Mouse (Mus musculus) midbrain, embryonic 14.5 days (tissue): ENCODE measurements around the gene Tnni3. TPM values are rescaled to one million over a fixed set of nuclear protein-coding genes. Genes with fewer than 3 reads are reported as not detected.

ENCODE experiments used
- ATAC-seq: fragments of 200-750 bp; cut with Nextera tagmentation; 2 replicates; pipeline ENCODE4 v1.8.0; 2017; ENCODE audit warnings: moderate number of reproducible peaks, moderate library complexity; ENCODE audit not compliant: low FRiP score, low TSS enrichment
- DNase-seq: peaks from one replicate; pipeline ENCODE4 v3.0.0-alpha.2; 2015
- H3K27ac ChIP-seq: fragments of 300-500 bp; sonication (generic); replicated peaks from 2 replicates; pipeline ENCODE4 v1.5.1; 2014; ENCODE audit warnings: mild to moderate bottlenecking, low read depth, low read length, moderate library complexity
- H3K27me3 ChIP-seq: fragments of 300-500 bp; sonication (generic); 2 replicates; pipeline ENCODE4 v1.6.1; 2014; ENCODE audit warnings: low read length, control low read depth, mixed read lengths; ENCODE audit not compliant: control insufficient read depth, insufficient read depth
- H3K36me3 ChIP-seq: fragments of 300-500 bp; sonication (generic); 2 replicates; pipeline ENCODE4 v1.6.1; 2014; ENCODE audit warnings: low read length, control low read depth; ENCODE audit not compliant: control insufficient read depth, insufficient read depth
- H3K4me1 ChIP-seq: fragments of 300-500 bp; sonication (generic); 2 replicates; pipeline ENCODE4 v1.6.1; 2014; ENCODE audit warnings: mild to moderate bottlenecking, antibody characterized with exemption, low read length, control low read depth; ENCODE audit not compliant: control insufficient read depth, insufficient read depth
- H3K4me2 ChIP-seq: fragments of 300-500 bp; sonication (generic); 2 replicates; pipeline ENCODE4 v1.6.1; 2014; ENCODE audit warnings: mild to moderate bottlenecking, low read length, moderate library complexity
- H3K4me3 ChIP-seq: fragments of 300-500 bp; sonication (generic); replicated peaks from 2 replicates; pipeline ENCODE4 v1.5.1; 2014; ENCODE audit warnings: low read depth, low read length
- H3K9ac ChIP-seq: fragments of 300-500 bp; sonication (generic); replicated peaks from 2 replicates; pipeline ENCODE4 v1.6.1; 2014; ENCODE audit warnings: mild to moderate bottlenecking, low read length, moderate library complexity
- H3K9me3 ChIP-seq: fragments of 300-500 bp; sonication (generic); 2 replicates; pipeline ENCODE4 v1.6.1; 2016; ENCODE audit warnings: low read length, control low read depth, mixed read lengths; ENCODE audit not compliant: control insufficient read depth
- WGBS: fragments of 180-500 bp; shearing (Covaris S2); extraction: QIAGEN DNeasy Blood & Tissue Kit; methylation state at CpG from one replicate; pipeline ENCODE4 v1.1.7; 2014; 5-methylcytosine and 5-hydroxymethylcytosine counted together
- polyA plus RNA-seq: library from polyadenylated mRNA; unstranded; fragments of >200 nt; fragmentation: Nextera tagmentation; extraction: Ambion mirVana; gene quantifications from 2 replicates; pipeline ENCODE4 v1.2.1, GENCODE M21; 2014

Tnni3 gene
- polyA plus RNA-seq, 1 experiment from 2014 or later: 2.0 TPM

DNA sequence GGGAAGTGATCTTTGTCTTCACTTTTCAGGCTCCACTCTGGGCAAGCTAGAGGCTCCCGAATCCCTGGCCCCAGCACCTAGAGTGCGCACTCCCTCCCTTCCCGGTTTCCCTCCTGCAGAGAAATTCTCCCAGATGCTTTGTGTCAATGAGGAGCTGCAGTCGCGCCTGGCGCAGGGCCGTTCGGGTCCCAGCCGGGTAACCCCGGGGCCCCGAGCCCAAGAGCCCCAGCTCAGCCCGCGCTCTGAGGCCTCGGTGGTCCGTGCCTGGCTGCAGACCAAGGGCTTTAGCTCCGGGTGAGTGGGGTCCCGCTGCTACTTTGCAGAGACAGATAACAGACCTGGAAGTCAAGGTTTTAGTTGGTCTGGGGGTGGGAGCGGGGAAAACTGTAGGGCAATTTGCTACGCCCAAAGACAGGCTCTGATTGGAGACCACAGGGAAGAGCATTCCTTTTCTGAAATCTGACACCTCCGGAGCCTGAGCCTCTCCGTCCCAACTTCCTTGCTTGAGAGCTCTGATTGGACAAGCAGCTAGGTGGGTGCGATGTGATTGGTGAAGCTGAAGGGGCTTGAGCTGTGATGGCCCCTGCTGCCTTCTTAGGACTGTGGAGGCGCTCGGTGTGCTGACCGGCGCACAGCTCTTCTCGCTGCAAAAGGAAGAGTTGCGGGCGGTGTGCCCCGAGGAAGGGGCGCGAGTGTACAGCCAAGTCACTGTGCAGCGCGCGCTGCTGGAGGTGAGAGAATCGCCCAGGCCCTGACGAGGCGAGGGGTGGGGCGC is 45.8 kb downstream of the Tnni3 start:
- ATAC-seq (peak; percentile 92), DNase-seq (peak; percentile 86)
- Histone ChIP-seq H3K4me1 (peaks cover 11% of the 10 kb centered on the region; the same call in 1 of the 2 replicates), H3K27ac (peak overlapping the region; percentile 64; the same call in 1 of the 2 replicates), H3K36me3 (peaks cover 25% of the 10 kb centered on the region), H3K9me3 (no peaks in the 10 kb centered on the region), H3K4me2 (peak overlapping the region; percentile 86), H3K9ac (peak overlapping the region; percentile 47), H3K27me3 (peaks cover 26% of the 10 kb centered on the region), H3K4me3 (peak overlapping the region; percentile 40)
- WGBS: under 1% methylated on average over 39 of the region's 39 CpGs

DNA sequence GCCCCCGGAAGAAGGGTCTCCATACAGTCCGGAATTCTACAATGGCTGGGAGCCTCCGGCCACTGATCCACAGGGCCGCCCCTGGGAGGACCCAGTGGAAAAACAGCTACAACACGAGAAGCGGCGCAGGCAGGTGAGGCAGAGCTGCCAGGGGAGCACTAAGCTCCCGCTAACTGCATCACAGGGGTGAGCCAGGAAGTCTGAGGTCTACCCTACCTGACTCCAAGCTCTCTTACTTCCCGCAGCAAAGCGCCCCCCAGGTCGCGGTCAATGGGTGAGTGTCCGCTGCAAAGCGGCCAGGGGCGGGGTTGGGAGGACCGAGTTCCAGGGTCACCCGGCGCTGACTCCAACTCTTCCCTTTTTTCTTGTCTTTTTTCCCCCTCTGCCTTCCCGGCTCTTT is 50.1 kb downstream of the Tnni3 start:
- DNase-seq (no peak), ATAC-seq (no peak)
- Histone ChIP-seq H3K4me3 (no peak overlapping the region), H3K27me3 (peaks cover 36% of the 10 kb centered on the region), H3K36me3 (no peaks in the 10 kb centered on the region), H3K9me3 (no peaks in the 10 kb centered on the region), H3K4me2 (no peak overlapping the region), H3K4me1 (peaks cover 15% of the 10 kb centered on the region; the same call in 1 of the 2 replicates), H3K9ac (no peak overlapping the region), H3K27ac (no peak overlapping the region)
- 11% methylated on average over 19 of the region's 19 CpGs for WGBS

DNA sequence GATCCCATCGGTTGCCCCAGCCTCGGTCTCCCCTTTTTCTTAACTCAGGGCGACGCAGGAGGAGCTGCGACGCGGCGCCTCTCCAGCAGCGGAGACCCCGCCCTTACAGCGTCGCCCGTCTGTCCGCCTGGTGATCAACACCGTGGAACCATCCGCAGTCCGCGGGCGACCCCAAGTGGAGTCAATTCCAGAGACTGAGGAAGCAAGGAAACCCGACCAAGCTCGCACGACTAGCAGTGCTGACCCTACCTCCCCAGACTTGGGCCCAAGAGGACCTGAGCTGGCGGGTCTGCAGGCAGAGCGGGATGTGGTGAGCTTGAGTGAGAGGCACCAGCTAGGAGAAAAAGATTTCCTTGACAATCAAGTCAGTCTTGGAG is 52.9 kb downstream of the Tnni3 start:
- 2% methylated on average over 24 of the region's 24 CpGs for WGBS
- peak; percentile 87 for ATAC-seq
- peak; percentile 92 for DNase-seq
- Histone ChIP-seq H3K9ac (peak overlapping the region; percentile 48), H3K27me3 (peaks cover 32% of the 10 kb centered on the region), H3K4me2 (peak overlapping the region; percentile 76), H3K27ac (no peak overlapping the region), H3K36me3 (no peaks in the 10 kb centered on the region), H3K9me3 (no peaks in the 10 kb centered on the region), H3K4me3 (peak overlapping the region; percentile 43), H3K4me1 (0 out of 2 replicates have a peak, but pooled peaks cover 7% of the 10 kb centered on the region)

DNA sequence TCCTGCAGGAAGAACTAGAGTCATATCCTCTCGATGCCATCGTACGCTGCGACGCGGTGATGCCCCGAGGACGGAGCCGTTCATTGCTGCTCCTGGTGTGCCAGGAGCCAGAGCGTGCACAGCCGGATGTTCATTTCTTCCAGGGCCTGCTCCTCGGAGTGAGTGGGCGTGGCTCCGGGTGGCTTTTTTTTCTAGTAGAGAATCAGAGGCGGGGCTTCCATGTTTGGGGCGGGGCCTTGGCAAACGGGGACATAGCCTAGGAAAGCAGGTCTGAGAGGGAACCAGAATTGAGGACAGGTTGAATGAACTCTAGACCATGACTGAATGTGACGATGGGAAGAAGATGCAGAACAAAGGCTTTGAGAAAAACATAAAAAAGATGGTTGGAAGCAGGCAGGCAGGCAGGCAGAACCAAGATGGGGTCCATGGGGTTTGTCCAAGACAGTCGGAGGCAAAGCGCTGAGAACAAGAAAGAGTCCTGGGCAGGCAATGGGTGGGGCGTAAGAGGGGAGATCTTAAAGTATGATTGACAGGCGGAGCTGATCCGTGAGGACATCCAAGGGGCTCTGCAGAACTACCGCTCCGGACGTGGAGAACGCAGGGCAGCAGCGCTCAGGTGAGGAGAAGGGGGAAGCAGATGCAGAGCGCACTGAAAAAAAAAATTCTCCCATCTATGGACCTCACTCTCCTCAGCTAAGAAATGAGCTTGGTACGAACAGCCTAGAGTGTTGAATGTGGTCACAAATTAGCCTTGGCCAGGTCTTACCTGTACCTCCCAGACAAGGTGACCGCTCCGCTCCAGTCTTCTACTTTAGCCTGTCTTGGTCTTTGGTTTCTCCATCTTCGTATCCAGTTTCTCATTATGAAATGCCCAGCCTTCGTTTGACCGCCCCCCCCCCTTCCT is 53.5 kb downstream of the Tnni3 start:
- peak; percentile 80 for DNase-seq
- Histone ChIP-seq H3K4me2 (peak overlapping the region; percentile 76), H3K9ac (peak overlapping the region; percentile 48), H3K9me3 (no peaks in the 10 kb centered on the region), H3K4me3 (peak overlapping the region; percentile 43), H3K27ac (0 out of 2 replicates have a peak overlapping the region, but pooled peaks have one; percentile 13), H3K27me3 (peaks cover 28% of the 10 kb centered on the region), H3K4me1 (0 out of 2 replicates have a peak, but pooled peaks cover 7% of the 10 kb centered on the region), H3K36me3 (no peaks in the 10 kb centered on the region)
- peak; percentile 59; the same call in 1 of the 2 replicates for ATAC-seq
- 1% methylated on average over 35 of the region's 35 CpGs for WGBS

Other genes with a start within 250 kb of the Tnni3 start
- not detected in 2 replicates for gene Ncr1, start 186.5 kb downstream of the Tnni3 start, polyA plus RNA-seq
- gene Gp6, start 126.5 kb downstream of the Tnni3 start, polyA plus RNA-seq: 0.14 TPM in 1 of 2 replicates, not detected in the other
- 35.5 and 43.1 TPM in 2 replicates for gene Rdh13, start 78.6 kb downstream of the Tnni3 start, polyA plus RNA-seq
- gene Eps8l1, start 63.6 kb downstream of the Tnni3 start, polyA plus RNA-seq: 6.9 and 9.1 TPM in 2 replicates
- 46.2 and 50.7 TPM in 2 replicates for gene Ppp1r12c, start 22.5 kb downstream of the Tnni3 start, polyA plus RNA-seq
- 2.6 and 2.7 TPM in 2 replicates for gene Tnnt1, start 7.8 kb downstream of the Tnni3 start, polyA plus RNA-seq
- 0.58 and 1.4 TPM in 2 replicates for gene Dnaaf3, start 8.2 kb upstream of the Tnni3 start, polyA plus RNA-seq
- 106 and 143 TPM in 2 replicates for gene Syt5, start 23.3 kb upstream of the Tnni3 start, polyA plus RNA-seq
- gene Ptprh, start 79.8 kb upstream of the Tnni3 start, polyA plus RNA-seq: 0.09 and 0.13 TPM in 2 replicates
- 3.2 and 3.7 TPM in 2 replicates for gene Tmem86b, start 107.2 kb upstream of the Tnni3 start, polyA plus RNA-seq
- 8.7 and 11.2 TPM in 2 replicates for gene Ppp6r1, start 134.8 kb upstream of the Tnni3 start, polyA plus RNA-seq
- gene Hspbp1, start 160.8 kb upstream of the Tnni3 start, polyA plus RNA-seq: 136 and 169 TPM in 2 replicates
- 10.0 and 10.8 TPM in 2 replicates for gene Brsk1, start 166.4 kb upstream of the Tnni3 start, polyA plus RNA-seq
- gene Tmem150b, start 201.0 kb upstream of the Tnni3 start, polyA plus RNA-seq: 0.12 and 0.42 TPM in 2 replicates
- gene Kmt5c, start 215.9 kb upstream of the Tnni3 start, polyA plus RNA-seq: 56.2 and 67.0 TPM in 2 replicates
- 10.2 and 13.0 TPM in 2 replicates for gene Cox6b2, start 228.9 kb upstream of the Tnni3 start, polyA plus RNA-seq
- gene Fam71e2, start 247.1 kb upstream of the Tnni3 start, polyA plus RNA-seq: not detected in 2 replicates